Mouse (Mus musculus) CH12.LX (cell line): ENCODE results near the gene Olfr1396.

Experiments used
- CTCF ChIP-seq, 2 experiments: IDR thresholded peaks in 1 of 2; conservative IDR thresholded peaks in 1 of 2; 2 replicates each; pipeline ENCODE4 v1.5.1; 2011 to 2012; ENCODE audit warnings: low read depth in 2 of 2, low read length in 2 of 2, improper control_type of control experiment in 1 of 2, inconsistent platforms in 1 of 2, mild to moderate bottlenecking in 1 of 2, moderate library complexity in 1 of 2
- E2F4 ChIP-seq: IDR thresholded peaks from 2 replicates; pipeline ENCODE4 v1.6.1; 2011; ENCODE audit warnings: low read depth, low read length, improper control_type of control experiment; ENCODE audit not compliant: insufficient replicate concordance
- EP300 ChIP-seq: IDR thresholded peaks from 2 replicates; pipeline ENCODE4 v1.6.1; 2011; ENCODE audit warnings: low read length, improper control_type of control experiment
- JUND ChIP-seq: conservative IDR thresholded peaks from 2 replicates; pipeline ENCODE4 v1.6.1; 2011; ENCODE audit warnings: low read depth, low read length, improper control_type of control experiment
- KAT2A ChIP-seq: IDR thresholded peaks from 2 replicates; pipeline ENCODE4 v1.6.1; 2012; ENCODE audit warnings: low read length, improper control_type of control experiment, inconsistent platforms; ENCODE audit not compliant: insufficient replicate concordance
- MAFK ChIP-seq: IDR thresholded peaks from 2 replicates; pipeline ENCODE4 v1.6.1; 2011; ENCODE audit warnings: low read length, improper control_type of control experiment; ENCODE audit not compliant: insufficient replicate concordance
- MAX ChIP-seq: IDR thresholded peaks from 2 replicates; pipeline ENCODE4 v1.6.1; 2011; ENCODE audit warnings: low read length, improper control_type of control experiment
- MEF2A ChIP-seq: IDR thresholded peaks from 2 replicates; pipeline ENCODE4 v1.6.1; 2014; ENCODE audit warnings: low read depth, mild to moderate bottlenecking, inconsistent platforms, low read length, improper control_type of control experiment, borderline replicate concordance
- POLR2A ChIP-seq: IDR thresholded peaks from 2 replicates; pipeline ENCODE4 v1.6.1; 2011; ENCODE audit warnings: low read depth, mild to moderate bottlenecking, improper control_type of control experiment, low read length
- USF1 ChIP-seq: IDR thresholded peaks from 2 replicates; pipeline ENCODE4 v1.6.1; 2014; ENCODE audit warnings: low read depth, mild to moderate bottlenecking, inconsistent platforms, low read length, improper control_type of control experiment
- USF2 ChIP-seq: conservative IDR thresholded peaks from 2 replicates; pipeline ENCODE4 v1.6.1; 2011; ENCODE audit warnings: low read depth, low read length, improper control_type of control experiment
- ZNF384 ChIP-seq: IDR thresholded peaks from 2 replicates; pipeline ENCODE4 v1.6.1; 2012; ENCODE audit warnings: low read depth, low read length, improper control_type of control experiment, inconsistent platforms

DNA sequence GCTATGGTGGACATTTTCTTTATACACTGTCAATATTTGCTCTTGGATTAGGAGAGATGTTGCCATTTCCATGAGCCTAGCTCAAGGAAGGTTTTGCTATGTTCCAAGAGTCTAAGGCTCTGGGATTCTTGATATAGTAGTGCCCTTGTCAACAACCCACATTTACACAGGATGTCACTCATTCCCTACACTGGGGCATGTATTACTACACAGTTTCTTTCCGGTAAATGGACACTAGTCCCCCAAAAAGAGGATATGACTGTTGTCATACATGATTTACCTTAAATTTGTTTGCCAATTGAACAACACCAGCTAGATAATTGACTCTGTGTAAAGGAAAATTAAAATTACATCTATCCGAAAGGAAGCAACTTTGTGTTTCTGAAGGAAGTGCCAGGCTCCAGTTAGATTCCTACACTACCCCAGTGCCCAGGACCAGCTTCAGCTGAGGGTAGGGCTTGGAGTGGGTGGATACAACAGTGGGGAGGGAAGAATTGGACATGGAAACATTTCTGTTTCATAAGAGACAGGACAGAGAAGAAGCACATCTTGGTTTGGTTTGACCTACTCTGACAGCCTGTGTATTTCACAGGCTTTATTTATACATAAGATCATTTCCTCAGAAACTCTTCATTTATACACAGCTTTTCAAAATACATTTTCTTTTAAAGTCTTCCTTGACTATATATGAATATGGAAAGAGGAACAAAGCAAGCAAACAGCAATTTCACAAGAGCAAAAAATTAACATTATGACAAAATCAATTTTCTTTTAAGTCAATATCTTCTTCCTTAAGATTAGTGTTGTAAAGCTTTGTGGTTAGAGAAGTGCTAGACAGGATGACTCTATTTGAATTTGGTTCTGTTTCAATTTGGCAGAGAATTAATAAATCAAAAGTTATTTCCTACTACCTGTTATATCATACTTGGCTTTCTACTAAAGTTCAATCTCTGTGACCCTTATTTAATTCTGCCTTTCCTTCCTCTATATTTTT lies 42.4 kb upstream of the Olfr1396 start:
- no peak for TF ChIP-seq CTCF (conservative IDR thresholded peaks at IDR 0.05 in 1 of 2, IDR thresholded peaks at IDR 0.05 in 1 of 2; ENCODE audit: low read depth in 2 of 2, low read length in 2 of 2)
- no peak for TF ChIP-seq MEF2A
- no peak for TF ChIP-seq E2F4
- TF ChIP-seq MAX, result no peak
- TF ChIP-seq POLR2A, result no peak
- no peak for TF ChIP-seq ZNF384
- no peak for TF ChIP-seq USF2
- no peak for TF ChIP-seq USF1
- no peak for TF ChIP-seq MAFK
- no peak for TF ChIP-seq KAT2A
- no peak for TF ChIP-seq EP300
- no peak for TF ChIP-seq JUND
